Mouse (Mus musculus) liver, embryonic 11.5 days (tissue): Measurements from ENCODE around the gene Atp6v0b. TPM values are rescaled to one million over a fixed set of nuclear protein-coding genes. Genes with fewer than 3 reads are reported as not detected.
A peak's percentile ranks its signal among the peaks of the same experiment; 100 is the strongest.

Experiments
- ATAC-seq: fragments of 200-750 bp; cut with Nextera tagmentation; replicated peaks from 2 replicates; pipeline ENCODE4 v1.8.0; 2017; ENCODE audit warnings: moderate number of reproducible peaks, mild to moderate bottlenecking, moderate TSS enrichment, moderate library complexity; ENCODE audit not compliant: low FRiP score
- DNase-seq: peaks from one replicate; pipeline ENCODE4 v3.0.0-alpha.2; 2017; ENCODE audit warnings: low spot score
- H3K27ac ChIP-seq: fragments of 300-500 bp; sonication (generic); 2 replicates; pipeline ENCODE4 v1.5.1; 2014; ENCODE audit warnings: mild to moderate bottlenecking, low read depth, low read length, control low read depth
- H3K27me3 ChIP-seq: fragments of 300-500 bp; sonication (generic); replicated peaks from 2 replicates; pipeline ENCODE4 v1.6.1; 2014; ENCODE audit warnings: low read length, mixed read lengths; ENCODE audit not compliant: control insufficient read depth, insufficient read depth
- H3K36me3 ChIP-seq: fragments of 300-500 bp; sonication (generic); 2 replicates; pipeline ENCODE4 v1.6.1; 2014; ENCODE audit warnings: mild to moderate bottlenecking, low read length, moderate library complexity, mixed read lengths; ENCODE audit not compliant: control insufficient read depth, insufficient read depth
- H3K4me1 ChIP-seq: fragments of 300-500 bp; sonication (generic); replicated peaks from 2 replicates; pipeline ENCODE4 v1.6.1; 2014; ENCODE audit warnings: low read length, mixed read lengths; ENCODE audit not compliant: control insufficient read depth, insufficient read depth
- H3K4me2 ChIP-seq: fragments of 300-500 bp; sonication (generic); 2 replicates; pipeline ENCODE4 v1.6.1; 2014; ENCODE audit warnings: mild to moderate bottlenecking, control low read depth, moderate library complexity
- H3K4me3 ChIP-seq: fragments of 300-500 bp; sonication (generic); 2 replicates; pipeline ENCODE4 v1.5.1; 2014; ENCODE audit warnings: low read depth, low read length, control low read depth
- H3K9ac ChIP-seq: fragments of 300-500 bp; sonication (generic); 2 replicates; pipeline ENCODE4 v1.6.1; 2014; ENCODE audit warnings: low read depth, low read length, control low read depth
- H3K9me3 ChIP-seq: fragments of 300-500 bp; sonication (generic); 2 replicates; pipeline ENCODE4 v1.6.1; 2016; ENCODE audit warnings: low read length, inconsistent platforms, mixed read lengths; ENCODE audit not compliant: control insufficient read depth
- WGBS: fragments of 180-500 bp; shearing (Covaris S2); extraction: QIAGEN DNeasy Blood & Tissue Kit; methylation state at CpG from one replicate; pipeline ENCODE4 v1.1.7; 2014; 5-methylcytosine and 5-hydroxymethylcytosine counted together
- polyA plus RNA-seq: library from polyadenylated mRNA; unstranded; fragments of >200 nt; fragmentation: Nextera tagmentation; extraction: Ambion mirVana; gene quantifications from 2 replicates; pipeline ENCODE4 v1.2.1, GENCODE M21; 2014

Atp6v0b gene
- polyA plus RNA-seq, 1 experiment from 2014 or later: 229 TPM

GRCm38 (mm10) chr4:117904094-117904493 is 17.0 kb upstream of the Atp6v0b start:
- Histone ChIP-seq H3K9me3 (no peaks in the 10 kb centered on the region), H3K4me3 (no peak overlapping the region), H3K9ac (no peak overlapping the region), H3K36me3 (peaks cover 49% of the 10 kb centered on the region), H3K4me1 (no peaks in the 10 kb centered on the region), H3K27me3 (no peaks in the 10 kb centered on the region), H3K4me2 (no peak overlapping the region), H3K27ac (no peak overlapping the region)
- DNase-seq: no peak
- 90% methylated on average over 10 of the region's 10 CpGs for WGBS
- ATAC-seq: no peak

GRCm38 (mm10) chr4:117898111-117898510 is 11.0 kb upstream of the Atp6v0b start:
- no peaks in the 10 kb centered on the region for H3K4me1 ChIP-seq
- H3K27ac ChIP-seq: no peak overlapping the region
- H3K36me3 ChIP-seq: peaks cover 29% of the 10 kb centered on the region
- no peak overlapping the region for H3K4me3 ChIP-seq
- no peak overlapping the region for H3K4me2 ChIP-seq
- no peaks in the 10 kb centered on the region for H3K9me3 ChIP-seq
- DNase-seq (no peak), ATAC-seq (no peak)
- no peak overlapping the region for H3K9ac ChIP-seq
- 71% methylated on average over 3 of the region's 3 CpGs for WGBS
- no peaks in the 10 kb centered on the region for H3K27me3 ChIP-seq

- H3K9ac ChIP-seq: no peak overlapping the region
- no peak for DNase-seq
- WGBS: 94% methylated on average over 6 of the region's 6 CpGs
- no peak overlapping the region for H3K27ac ChIP-seq
- H3K4me3 ChIP-seq: no peak overlapping the region
- peaks cover 4% of the 10 kb centered on the region for H3K4me1 ChIP-seq
- no peak overlapping the region for H3K4me2 ChIP-seq
- peaks cover 18% of the 10 kb centered on the region; the same call in 1 of the 2 replicates for H3K36me3 ChIP-seq
- no peak for ATAC-seq
- no peaks in the 10 kb centered on the region for H3K9me3 ChIP-seq
- H3K27me3 ChIP-seq: no peaks in the 10 kb centered on the region
Observed at GRCm38 (mm10) chr4:117896031-117896430, 8.9 kb upstream of the Atp6v0b start.

- no peak for DNase-seq
- Histone ChIP-seq H3K27ac (no peak overlapping the region), H3K27me3 (no peaks in the 10 kb centered on the region), H3K36me3 (peaks cover 14% of the 10 kb centered on the region), H3K4me3 (no peak overlapping the region), H3K9ac (no peak overlapping the region), H3K4me2 (no peak overlapping the region), H3K9me3 (no peaks in the 10 kb centered on the region), H3K4me1 (peaks cover 7% of the 10 kb centered on the region)
- ATAC-seq: no peak
- 79% methylated on average over 7 of the region's 7 CpGs for WGBS
Observed at GRCm38 (mm10) chr4:117895339-117895738, 8.2 kb upstream of the Atp6v0b start.

- no peak overlapping the region for H3K9ac ChIP-seq
Observed at GRCm38 (mm10) chr4:117894601-117895000, 7.5 kb upstream of the Atp6v0b start.

GRCm38 (mm10) chr4:117893376-117893775 is 6.2 kb upstream of the Atp6v0b start:
- no peaks in the 10 kb centered on the region for H3K27me3 ChIP-seq
- no peak for ATAC-seq
- H3K4me3 ChIP-seq: no peak overlapping the region
- H3K36me3 ChIP-seq: peaks cover 11% of the 10 kb centered on the region
- H3K4me2 ChIP-seq: no peak overlapping the region
- no peaks in the 10 kb centered on the region for H3K9me3 ChIP-seq
- peak; percentile 70 for DNase-seq
- no peak overlapping the region for H3K9ac ChIP-seq
- no peak overlapping the region for H3K27ac ChIP-seq
- peaks cover 7% of the 10 kb centered on the region for H3K4me1 ChIP-seq
- WGBS: 26% methylated on average over 9 of the region's 9 CpGs

More at GRCm38 (mm10) chr4:117894601-117895000, 7.5 kb upstream of the Atp6v0b start:
- no peaks in the 10 kb centered on the region for H3K9me3 ChIP-seq
- no peak for ATAC-seq
- H3K27me3 ChIP-seq: no peaks in the 10 kb centered on the region
- H3K36me3 ChIP-seq: peaks cover 17% of the 10 kb centered on the region
- 88% methylated on average over 8 of the region's 8 CpGs for WGBS
- H3K4me3 ChIP-seq: no peak overlapping the region
- H3K4me1 ChIP-seq: peaks cover 7% of the 10 kb centered on the region
- DNase-seq: no peak
- H3K27ac ChIP-seq: no peak overlapping the region
- no peak overlapping the region for H3K4me2 ChIP-seq

GRCm38 (mm10) chr4:117891738-117892161 is 4.6 kb upstream of the Atp6v0b start, which contains the start of gene Dph2:
Gene Dph2, minus strand, starts transcription at chr4:117892032.
- peak; percentile 76 for DNase-seq
- peak within 1 kb of the TSS; percentile 65 for H3K9ac ChIP-seq
- H3K27me3 ChIP-seq: no peaks in the 10 kb centered on the region
- peaks cover 11% of the 10 kb centered on the region for H3K36me3 ChIP-seq
- ATAC-seq: peak; percentile 81
- peaks cover 13% of the 10 kb centered on the region for H3K4me1 ChIP-seq
- under 1% methylated on average over 21 of the region's 21 CpGs for WGBS
- H3K27ac ChIP-seq: no peak within 1 kb of the TSS
- no peaks in the 10 kb centered on the region for H3K9me3 ChIP-seq
- H3K4me2 ChIP-seq: peak within 1 kb of the TSS; percentile 80
- H3K4me3 ChIP-seq: peak within 1 kb of the TSS; percentile 72

- no peak for ATAC-seq
Observed at GRCm38 (mm10) chr4:117890750-117891149, 3.6 kb upstream of the Atp6v0b start.

GRCm38 (mm10) chr4:117890031-117890430 is 2.9 kb upstream of the Atp6v0b start:
- Histone ChIP-seq H3K4me2 (no peak overlapping the region), H3K4me1 (peaks cover 22% of the 10 kb centered on the region), H3K4me3 (0 out of 2 replicates have a peak overlapping the region, but pooled peaks have one; percentile 17), H3K27me3 (no peaks in the 10 kb centered on the region), H3K9me3 (no peaks in the 10 kb centered on the region), H3K27ac (no peak overlapping the region), H3K36me3 (peaks cover 14% of the 10 kb centered on the region), H3K9ac (no peak overlapping the region)
- ATAC-seq (no peak), DNase-seq (no peak)
- WGBS: 90% methylated on average over 14 of the region's 14 CpGs

More at GRCm38 (mm10) chr4:117890750-117891149, 3.6 kb upstream of the Atp6v0b start:
- peak overlapping the region; percentile 80 for H3K4me2 ChIP-seq
- H3K36me3 ChIP-seq: peaks cover 11% of the 10 kb centered on the region
- no peak for DNase-seq
- peaks cover 22% of the 10 kb centered on the region for H3K4me1 ChIP-seq
- H3K27ac ChIP-seq: no peak overlapping the region
- peak overlapping the region; percentile 72 for H3K4me3 ChIP-seq
- no peaks in the 10 kb centered on the region for H3K27me3 ChIP-seq
- H3K9ac ChIP-seq: peak overlapping the region; percentile 65
- H3K9me3 ChIP-seq: no peaks in the 10 kb centered on the region
- 88% methylated on average over 8 of the region's 8 CpGs for WGBS
